Mouse (Mus musculus): ENCODE measurements at regions not wholly inside any gene's neighbourhood (a gene's known extent, or its start where the extent isn't known, plus 50 kb on each side); places are given as distances from the start of the nearest gene placed in this dataset.

- Histone ChIP-seq H3K36me3 (ENCODE audit: control insufficient read depth, insufficient read depth, low read length) (no peaks in the 10 kb centered on the region), H3K27ac (ENCODE audit: insufficient read depth, low read depth, low read length) (no peak overlapping the region), H3K4me3 (ENCODE audit: low read depth, low read length) (no peak overlapping the region), H3K4me1 (ENCODE audit: control insufficient read depth, insufficient read depth, insufficient read length, low read length) (no peaks in the 10 kb centered on the region), H3K27me3 (ENCODE audit: control insufficient read depth, insufficient read depth, low read length) (no peaks in the 10 kb centered on the region)
- TF ChIP-seq POLR2A (IDR thresholded peaks at IDR 0.05; ENCODE audit: low read depth, low read length) (no peak), CTCF (IDR thresholded peaks at IDR 0.05; ENCODE audit: extremely low read depth, insufficient read length, insufficient replicate concordance, low read depth, low read length) (no peak)
Measured at GRCm38 (mm10) chr9:92907102-92907501, 365.1 kb downstream of the Plod2 start.

- H3K4me1 ChIP-seq (ENCODE audit: control insufficient read depth, insufficient read depth, insufficient read length, low read length) = no peaks in the 10 kb centered on the region
- H3K36me3 ChIP-seq (ENCODE audit: control insufficient read depth, insufficient read depth, low read length) = no peaks in the 10 kb centered on the region
- WGBS = 77% methylated on average over 1 of the region's 1 CpGs
- TF ChIP-seq CTCF (IDR thresholded peaks at IDR 0.05; ENCODE audit: extremely low read depth, insufficient read length, insufficient replicate concordance, low read depth, low read length) = no peak
- no peak for TF ChIP-seq POLR2A (IDR thresholded peaks at IDR 0.05; ENCODE audit: low read depth, low read length)
- H3K27ac ChIP-seq (ENCODE audit: insufficient read depth, low read depth, low read length) = no peak overlapping the region
- H3K27me3 ChIP-seq (ENCODE audit: control insufficient read depth, insufficient read depth, low read length) = no peaks in the 10 kb centered on the region
- H3K4me3 ChIP-seq (ENCODE audit: low read depth, low read length) = no peak overlapping the region
Measured at GRCm38 (mm10) chr9:92919396-92919795, 377.4 kb downstream of the Plod2 start.

GRCm38 (mm10) chr9:92930231-92930966 lies 388.4 kb downstream of the Plod2 start:
- Histone ChIP-seq H3K4me1 (ENCODE audit: control insufficient read depth, insufficient read depth, insufficient read length, low read length) (no peaks in the 10 kb centered on the region), H3K27me3 (ENCODE audit: control insufficient read depth, insufficient read depth, low read length) (no peaks in the 10 kb centered on the region), H3K36me3 (ENCODE audit: control insufficient read depth, insufficient read depth, low read length) (no peaks in the 10 kb centered on the region), H3K4me3 (ENCODE audit: low read depth, low read length) (no peak overlapping the region), H3K27ac (ENCODE audit: insufficient read depth, low read depth, low read length) (no peak overlapping the region)
- no peak for TF ChIP-seq POLR2A (IDR thresholded peaks at IDR 0.05; ENCODE audit: low read depth, low read length)
- TF ChIP-seq CTCF (IDR thresholded peaks at IDR 0.05; ENCODE audit: extremely low read depth, insufficient read length, insufficient replicate concordance, low read depth, low read length) = no peak
- 69% methylated on average over 6 of the region's 6 CpGs for WGBS

GRCm38 (mm10) chr9:92937802-92938201 lies 395.8 kb downstream of the Plod2 start:
- WGBS = 67% methylated on average over 1 of the region's 1 CpGs
- Histone ChIP-seq H3K27me3 (ENCODE audit: control insufficient read depth, insufficient read depth, low read length) (no peaks in the 10 kb centered on the region), H3K4me1 (ENCODE audit: control insufficient read depth, insufficient read depth, insufficient read length, low read length) (no peaks in the 10 kb centered on the region), H3K27ac (ENCODE audit: insufficient read depth, low read depth, low read length) (no peak overlapping the region), H3K4me3 (ENCODE audit: low read depth, low read length) (no peak overlapping the region), H3K36me3 (ENCODE audit: control insufficient read depth, insufficient read depth, low read length) (no peaks in the 10 kb centered on the region)
- TF ChIP-seq POLR2A (IDR thresholded peaks at IDR 0.05; ENCODE audit: low read depth, low read length) (no peak), CTCF (IDR thresholded peaks at IDR 0.05; ENCODE audit: extremely low read depth, insufficient read length, insufficient replicate concordance, low read depth, low read length) (no peak)

- Histone ChIP-seq H3K36me3 (ENCODE audit: control insufficient read depth, insufficient read depth, low read length) (no peaks in the 10 kb centered on the region), H3K4me1 (ENCODE audit: control insufficient read depth, insufficient read depth, insufficient read length, low read length) (no peaks in the 10 kb centered on the region), H3K27me3 (ENCODE audit: control insufficient read depth, insufficient read depth, low read length) (no peaks in the 10 kb centered on the region), H3K4me3 (ENCODE audit: low read depth, low read length) (no peak overlapping the region), H3K27ac (ENCODE audit: insufficient read depth, low read depth, low read length) (no peak overlapping the region)
- no peak for TF ChIP-seq POLR2A (IDR thresholded peaks at IDR 0.05; ENCODE audit: low read depth, low read length)
- TF ChIP-seq CTCF (IDR thresholded peaks at IDR 0.05; ENCODE audit: extremely low read depth, insufficient read length, insufficient replicate concordance, low read depth, low read length) = no peak
Measured at GRCm38 (mm10) chr9:92950092-92950491, 408.1 kb downstream of the Plod2 start.

- Histone ChIP-seq H3K27ac (ENCODE audit: insufficient read depth, low read depth, low read length) (no peak overlapping the region), H3K4me3 (ENCODE audit: low read depth, low read length) (no peak overlapping the region), H3K4me1 (ENCODE audit: control insufficient read depth, insufficient read depth, insufficient read length, low read length) (no peaks in the 10 kb centered on the region), H3K27me3 (ENCODE audit: control insufficient read depth, insufficient read depth, low read length) (no peaks in the 10 kb centered on the region), H3K36me3 (ENCODE audit: control insufficient read depth, insufficient read depth, low read length) (no peaks in the 10 kb centered on the region)
- 73% methylated on average over 1 of the region's 1 CpGs for WGBS
- TF ChIP-seq POLR2A (IDR thresholded peaks at IDR 0.05; ENCODE audit: low read depth, low read length) (no peak), CTCF (IDR thresholded peaks at IDR 0.05; ENCODE audit: extremely low read depth, insufficient read length, insufficient replicate concordance, low read depth, low read length) (no peak)
Measured at GRCm38 (mm10) chr9:92963275-92963674, 421.3 kb downstream of the Plod2 start.

- Histone ChIP-seq H3K4me3 (ENCODE audit: low read depth, low read length) (no peak overlapping the region), H3K4me1 (ENCODE audit: control insufficient read depth, insufficient read depth, insufficient read length, low read length) (no peaks in the 10 kb centered on the region), H3K27me3 (ENCODE audit: control insufficient read depth, insufficient read depth, low read length) (no peaks in the 10 kb centered on the region), H3K36me3 (ENCODE audit: control insufficient read depth, insufficient read depth, low read length) (no peaks in the 10 kb centered on the region), H3K27ac (ENCODE audit: insufficient read depth, low read depth, low read length) (no peak overlapping the region)
- WGBS = 70% methylated on average over 6 of the region's 6 CpGs
- TF ChIP-seq POLR2A (IDR thresholded peaks at IDR 0.05; ENCODE audit: low read depth, low read length) (no peak), CTCF (IDR thresholded peaks at IDR 0.05; ENCODE audit: extremely low read depth, insufficient read length, insufficient replicate concordance, low read depth, low read length) (no peak)
Measured at GRCm38 (mm10) chr9:92991759-92992158, 449.7 kb downstream of the Plod2 start.

Measured in small intestine, adult 2 months (tissue).